Mouse (Mus musculus) cerebellum, adult 2 months (tissue): ENCODE measurements around the gene Prdm5.

Experiments
- CTCF ChIP-seq: fragments of 200-500 bp; IDR thresholded peaks from 2 replicates; pipeline ENCODE4 v1.5.1; 2011; ENCODE audit warnings: low read depth, mild to moderate bottlenecking, control low read depth, low read length, moderate library complexity, borderline replicate concordance; ENCODE audit not compliant: insufficient read depth
- POLR2A ChIP-seq: fragments of 200-500 bp; IDR thresholded peaks from 2 replicates; pipeline ENCODE4 v1.6.1; 2011; ENCODE audit warnings: low read length, control low read depth, borderline replicate concordance; ENCODE audit not compliant: insufficient read depth

- TF ChIP-seq POLR2A (no peak), CTCF (no peak)
These were observed 151.7 kb downstream of the Prdm5 start for GRCm38 (mm10) chr6:65930523-65930922.
